Mouse (Mus musculus) megakaryocyte, adult 5-6 weeks (primary cell): ENCODE results near the gene Frmd4b. TPM values are rescaled to one million over a fixed set of nuclear protein-coding genes. Genes with fewer than 3 reads are reported as not detected.

Experiments used
- ATAC-seq: 2 replicates; pipeline ENCODE4 v1.8.0; 2016; ENCODE audit warnings: mild to moderate bottlenecking, inconsistent platforms; ENCODE audit not compliant: poor library complexity, severe bottlenecking
- total RNA-seq, 2 experiments: library from RNA; stranded (forward) in 1 of 2; stranded (reverse) in 1 of 2; fragments of 153-499, 151-499 nt in 1 of 2; fragments of 221-1000, 200-1000 nt in 1 of 2; gene quantifications; 2 replicates each; pipeline versions ENCODE4 v1.2.3 to v1.2.4; 2015 to 2017

Gene Frmd4b
- total RNA-seq, 2 experiments from 2014 or later, result 9.8 to 28.3 TPM

GRCm38 (mm10) chr6:97580479-97581030, 36.8 kb downstream of the Frmd4b start:
- no peak for ATAC-seq

GRCm38 (mm10) chr6:97579704-97580103, 37.6 kb downstream of the Frmd4b start:
- ATAC-seq, result no peak

- no peak for ATAC-seq
Measured at GRCm38 (mm10) chr6:97578210-97578609, 39.1 kb downstream of the Frmd4b start.

- no peak for ATAC-seq
Measured at GRCm38 (mm10) chr6:97577349-97577748, 40.0 kb downstream of the Frmd4b start.

GRCm38 (mm10) chr6:97576565-97577346, 40.6 kb downstream of the Frmd4b start:
- no peak for ATAC-seq

GRCm38 (mm10) chr6:97576096-97576495, 41.2 kb downstream of the Frmd4b start:
- no peak for ATAC-seq

GRCm38 (mm10) chr6:97574973-97575372, 42.4 kb downstream of the Frmd4b start:
- ATAC-seq, result no peak

GRCm38 (mm10) chr6:97572226-97572625, 45.1 kb downstream of the Frmd4b start:
- no peak for ATAC-seq

GRCm38 (mm10) chr6:97568538-97568937, 48.8 kb downstream of the Frmd4b start:
- no peak for ATAC-seq

- ATAC-seq, result no peak
Measured at GRCm38 (mm10) chr6:97566746-97567145, 50.6 kb downstream of the Frmd4b start.

GRCm38 (mm10) chr6:97557147-97557546, 60.2 kb downstream of the Frmd4b start:
- ATAC-seq, result no peak

- no peak for ATAC-seq
Measured at GRCm38 (mm10) chr6:97555637-97556036, 61.7 kb downstream of the Frmd4b start.

- no peak for ATAC-seq
Measured at GRCm38 (mm10) chr6:97553431-97553830, 63.9 kb downstream of the Frmd4b start.

- no peak for ATAC-seq
Measured at GRCm38 (mm10) chr6:97552573-97552972, 64.8 kb downstream of the Frmd4b start.

- ATAC-seq, result no peak
Measured at GRCm38 (mm10) chr6:97551884-97552283, 65.5 kb downstream of the Frmd4b start.

- ATAC-seq, result no peak
Measured at GRCm38 (mm10) chr6:97551161-97551560, 66.2 kb downstream of the Frmd4b start.

GRCm38 (mm10) chr6:97540458-97540857, 76.9 kb downstream of the Frmd4b start:
- no peak for ATAC-seq

GRCm38 (mm10) chr6:97535763-97536445, 81.4 kb downstream of the Frmd4b start:
- ATAC-seq, result no peak

GRCm38 (mm10) chr6:97531043-97531442, 86.3 kb downstream of the Frmd4b start:
- ATAC-seq, result no peak

GRCm38 (mm10) chr6:97528961-97529680, 88.2 kb downstream of the Frmd4b start:
- ATAC-seq, result no peak

- ATAC-seq, result peak; percentile 73
Measured at GRCm38 (mm10) chr6:97526092-97526491, 91.2 kb downstream of the Frmd4b start.
